Mouse (Mus musculus) left cerebral cortex, postnatal 4 days (tissue): Measurements from ENCODE around the gene Luc7l3. TPM values are rescaled to one million over a fixed set of nuclear protein-coding genes. Genes with fewer than 3 reads are reported as not detected.
A peak's percentile ranks its signal among the peaks of the same experiment; 100 is the strongest.

Experiments
- DNase-seq: peaks from one replicate; pipeline ENCODE4 v3.0.0-alpha.2; 2022
- intact Hi-C: fragments of 180-260 bp; cut with DNase I; formaldehyde crosslinking; loops from one replicate; pipeline ENCODE4 v1.15.1; 2025
- total RNA-seq, 2 experiments: library from RNA; stranded (reverse); gene quantifications; 2 replicates each; pipeline ENCODE4 v1.2.3; 2021

The Luc7l3 gene
- total RNA-seq, 2 experiments from 2014 or later, result 147 to 151 TPM

DNA sequence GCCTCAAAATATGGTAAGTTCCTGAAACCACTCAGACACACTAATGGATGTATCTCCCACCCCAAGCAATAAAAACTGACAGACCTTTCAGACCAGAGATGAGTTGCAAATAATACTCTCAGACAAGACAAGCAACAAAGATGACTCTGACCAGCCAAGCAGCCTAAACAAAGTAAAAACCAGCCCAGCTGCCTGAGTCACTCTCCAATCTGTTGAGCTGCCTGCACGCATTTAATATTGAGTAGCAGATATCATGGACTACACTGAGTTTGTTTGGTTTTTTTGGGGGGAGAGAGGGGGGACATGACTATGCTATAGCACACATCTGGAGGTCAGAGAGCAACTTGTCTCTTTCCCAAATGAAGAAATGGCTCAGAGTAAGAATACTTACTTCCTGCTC lies 6.5 kb downstream of the Luc7l3 start:
- intact Hi-C loops, result no loop called here
- DNase-seq, result no peak

DNA sequence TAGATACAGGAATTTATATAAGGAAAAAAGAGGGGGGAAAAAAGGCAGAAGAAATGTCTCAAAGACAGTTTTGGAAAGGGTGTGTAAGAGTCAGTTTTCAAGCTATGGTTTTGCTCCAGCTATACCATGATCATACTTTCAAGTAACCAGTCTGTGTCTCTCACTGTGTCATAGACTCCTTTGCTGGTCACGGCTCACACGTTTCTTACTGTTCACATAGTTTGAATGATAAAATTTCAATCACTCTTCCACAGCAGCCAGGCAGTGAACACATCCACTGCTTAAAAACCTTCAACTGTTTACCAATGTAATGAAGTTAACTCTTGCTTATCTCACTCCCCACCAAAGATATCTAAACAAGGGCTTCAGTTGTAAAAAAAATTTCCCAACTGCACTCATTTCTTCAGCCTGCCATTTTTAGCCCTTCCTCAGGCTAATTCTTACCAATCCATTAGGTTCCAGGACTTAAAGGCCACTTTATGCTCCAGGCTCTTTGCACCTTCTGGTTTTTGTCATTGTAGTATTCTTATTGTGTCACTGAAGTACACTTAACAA lies 7.6 kb downstream of the Luc7l3 start:
- no peak for DNase-seq
- intact Hi-C loops, result no loop called here

DNA sequence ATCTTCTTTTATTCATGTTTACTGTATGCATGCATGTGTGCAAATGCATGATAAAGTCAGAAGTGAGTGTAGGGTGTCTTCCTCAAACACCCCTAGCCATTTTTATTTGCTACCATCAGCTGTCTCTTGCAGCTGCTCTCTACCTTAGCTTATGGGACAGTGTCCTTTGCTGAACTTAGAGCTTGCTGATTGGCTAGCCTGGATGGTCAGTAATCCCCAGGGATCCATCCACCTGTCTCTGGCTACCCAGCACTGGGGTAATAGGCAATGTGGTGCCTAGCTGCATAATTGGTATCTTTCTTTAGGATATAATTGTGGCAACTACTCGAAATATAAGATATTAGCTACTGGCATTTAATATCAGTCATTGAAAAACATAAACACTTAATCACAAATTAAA lies 9.1 kb downstream of the Luc7l3 start:
- intact Hi-C loops, result no loop called here
- DNase-seq, result no peak

DNA sequence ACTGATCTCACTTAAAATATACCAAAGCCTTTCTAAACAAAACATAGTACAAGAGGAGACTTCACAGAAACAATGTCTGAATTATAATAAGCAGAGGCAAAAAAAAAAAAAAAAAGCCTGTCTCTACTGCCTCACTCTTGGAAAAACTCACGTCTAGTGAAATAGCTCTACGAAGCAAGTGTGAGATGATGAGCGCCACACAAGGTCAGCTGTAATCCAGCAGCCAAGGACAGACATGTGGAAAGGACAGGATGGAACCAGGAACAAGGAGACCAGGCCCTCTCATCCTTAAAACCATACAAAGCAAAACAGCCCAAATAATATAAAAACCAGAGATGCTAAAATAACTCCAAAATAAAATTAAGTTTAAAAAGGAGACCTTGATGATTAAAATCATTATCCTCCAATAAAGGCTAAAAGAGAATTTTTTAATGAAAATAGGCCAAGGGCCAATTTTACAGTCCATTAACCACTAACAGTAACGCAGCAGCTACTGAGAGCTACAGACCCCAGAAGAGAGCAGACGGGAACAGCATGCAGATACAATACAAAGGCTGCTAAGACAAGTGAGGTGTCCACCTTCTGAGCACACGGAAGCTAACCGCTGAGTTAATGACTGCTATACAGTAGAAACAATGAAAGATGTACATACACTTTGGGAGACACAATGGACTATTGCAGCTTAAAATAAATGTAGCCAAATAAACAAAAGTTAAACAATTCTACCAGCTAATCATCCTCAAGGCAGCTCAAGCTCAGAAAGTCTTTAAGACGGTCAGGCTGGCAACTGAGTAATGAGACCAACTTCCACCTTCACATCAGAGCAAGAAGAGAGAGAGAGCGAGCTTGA lies 26.6 kb downstream of the Luc7l3 start:
- DNase-seq, result no peak
- intact Hi-C loops, result no loop called here

DNA sequence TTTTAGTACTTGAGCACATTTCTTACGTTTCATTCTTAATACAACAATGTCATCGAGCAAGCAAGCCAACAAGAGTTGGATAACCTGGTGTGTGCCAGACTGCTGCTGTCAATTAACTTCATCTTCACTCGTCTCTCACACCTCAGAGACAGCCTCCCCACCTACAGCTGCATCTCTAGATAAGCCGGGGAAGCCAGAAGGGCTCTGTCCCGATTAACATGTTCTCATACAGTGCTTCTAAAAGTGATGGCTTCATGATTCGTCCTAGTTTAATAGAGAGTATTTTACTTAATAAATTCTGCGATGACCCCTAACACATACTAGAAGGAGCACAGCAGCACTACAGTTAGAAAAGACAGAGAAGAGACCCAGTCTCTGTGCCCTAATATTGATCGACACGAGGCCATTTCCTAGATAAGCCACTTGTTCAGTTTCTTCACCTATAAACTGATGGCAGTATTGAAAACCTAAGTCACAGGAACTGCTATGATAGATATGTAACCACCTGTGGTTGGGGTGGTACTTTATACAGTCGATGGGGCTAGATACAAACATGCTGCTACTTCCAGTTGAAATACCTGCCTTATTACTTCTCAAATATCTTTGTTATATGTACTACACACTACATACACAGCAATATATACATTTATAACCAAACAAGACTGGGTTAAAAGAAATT lies 31.6 kb downstream of the Luc7l3 start:
- intact Hi-C loops, result no loop called here
- DNase-seq, result no peak

DNA sequence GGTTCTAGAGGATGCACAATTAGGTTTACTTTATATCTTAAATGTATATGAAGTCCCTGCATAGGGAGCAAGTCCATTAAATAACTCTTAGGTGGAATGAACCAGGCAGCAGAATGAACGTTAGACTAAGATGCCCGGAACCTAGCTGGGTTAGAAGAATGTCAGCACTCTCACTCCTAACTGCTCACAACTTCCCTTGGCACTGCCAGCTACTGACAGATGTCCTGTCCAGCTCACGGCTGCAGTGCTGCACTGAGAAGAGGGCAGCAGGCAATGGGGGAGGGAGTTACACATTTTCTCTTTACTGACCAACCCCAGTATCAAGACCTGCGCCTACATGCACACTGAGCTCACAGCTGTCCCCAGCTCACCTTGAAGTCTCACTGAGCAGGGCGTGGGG lies 34.7 kb downstream of the Luc7l3 start:
- intact Hi-C loops, result no loop called here
- no peak for DNase-seq

DNA sequence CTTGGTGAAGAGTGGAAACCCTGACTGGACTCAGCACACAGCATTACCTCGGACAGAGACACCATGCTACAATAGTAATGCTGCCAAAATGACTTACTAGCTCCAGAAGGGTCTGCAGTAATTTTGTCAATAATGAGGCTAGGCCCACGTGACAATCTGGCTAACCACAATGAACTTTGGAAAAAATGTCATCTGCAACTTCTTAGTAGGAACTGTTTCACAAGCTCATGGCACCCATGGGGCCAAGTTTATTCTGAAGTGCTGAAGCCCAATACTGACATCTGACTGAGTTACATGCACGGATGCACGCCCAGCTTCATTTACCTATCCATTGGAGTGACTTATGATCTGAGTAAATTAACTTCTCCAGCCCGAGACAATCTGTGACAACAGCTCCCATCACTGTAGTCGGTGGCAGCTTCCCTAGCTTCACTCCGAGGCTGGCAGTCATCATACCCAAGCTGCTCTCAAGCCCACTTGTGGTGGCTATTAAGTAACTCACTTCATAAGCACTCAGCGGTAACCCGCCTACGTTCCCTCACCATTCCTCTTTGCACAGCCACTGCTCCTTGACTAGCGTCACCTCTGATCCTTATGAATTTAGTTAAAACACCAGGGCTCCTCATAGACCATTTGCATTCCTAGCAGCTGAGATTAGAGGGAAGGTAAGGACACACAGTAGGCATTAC lies 35.8 kb downstream of the Luc7l3 start:
- intact Hi-C loops, result no loop called here
- DNase-seq, result no peak

DNA sequence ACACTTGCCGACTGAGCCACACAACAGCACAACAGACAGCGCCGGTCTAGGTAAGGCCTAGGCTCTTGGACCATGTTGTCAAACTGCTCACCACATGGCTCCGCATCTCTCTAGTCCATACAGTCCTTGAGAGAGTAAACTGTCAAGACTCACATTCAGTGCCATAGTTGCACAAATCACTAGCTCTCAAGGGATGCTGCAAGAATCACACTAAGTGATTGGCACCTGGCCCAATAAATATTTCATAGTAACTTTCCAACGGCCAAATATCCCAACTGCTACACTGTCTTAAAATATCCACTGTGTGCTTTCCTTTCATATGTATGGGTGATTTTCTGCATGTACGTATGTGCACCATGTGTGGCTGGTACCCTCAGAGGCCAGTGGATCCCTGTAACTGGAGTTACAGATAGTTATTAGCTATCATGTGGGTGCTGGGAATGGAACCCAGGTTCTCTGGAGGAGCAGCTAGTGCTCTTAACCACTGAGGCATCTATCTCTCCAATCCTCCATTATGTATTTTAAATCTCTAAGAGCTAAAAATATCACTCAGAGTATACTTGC lies 38.2 kb downstream of the Luc7l3 start:
- no peak for DNase-seq
- intact Hi-C loops, result no loop called here

DNA sequence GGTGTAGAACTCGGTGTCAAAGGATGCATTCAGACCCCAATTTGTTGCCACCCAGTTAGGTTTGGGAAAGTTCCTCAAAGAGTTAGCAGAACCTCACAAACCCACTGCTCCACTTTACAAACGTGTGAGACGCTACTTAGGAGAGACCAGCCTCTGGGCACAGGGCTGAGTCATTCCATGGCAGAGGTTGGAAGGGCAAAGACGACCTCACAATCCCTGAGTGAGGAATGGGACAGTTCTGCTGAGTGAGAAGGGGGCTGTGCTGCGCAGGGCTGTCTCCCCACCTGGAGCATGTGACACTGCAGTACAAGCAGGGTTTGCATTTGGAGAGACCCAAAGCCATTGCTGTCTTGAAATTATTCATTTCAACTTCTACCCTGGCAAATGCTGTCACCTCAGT lies 39.5 kb downstream of the Luc7l3 start:
- DNase-seq, result no peak
- intact Hi-C loops, result no loop called here

DNA sequence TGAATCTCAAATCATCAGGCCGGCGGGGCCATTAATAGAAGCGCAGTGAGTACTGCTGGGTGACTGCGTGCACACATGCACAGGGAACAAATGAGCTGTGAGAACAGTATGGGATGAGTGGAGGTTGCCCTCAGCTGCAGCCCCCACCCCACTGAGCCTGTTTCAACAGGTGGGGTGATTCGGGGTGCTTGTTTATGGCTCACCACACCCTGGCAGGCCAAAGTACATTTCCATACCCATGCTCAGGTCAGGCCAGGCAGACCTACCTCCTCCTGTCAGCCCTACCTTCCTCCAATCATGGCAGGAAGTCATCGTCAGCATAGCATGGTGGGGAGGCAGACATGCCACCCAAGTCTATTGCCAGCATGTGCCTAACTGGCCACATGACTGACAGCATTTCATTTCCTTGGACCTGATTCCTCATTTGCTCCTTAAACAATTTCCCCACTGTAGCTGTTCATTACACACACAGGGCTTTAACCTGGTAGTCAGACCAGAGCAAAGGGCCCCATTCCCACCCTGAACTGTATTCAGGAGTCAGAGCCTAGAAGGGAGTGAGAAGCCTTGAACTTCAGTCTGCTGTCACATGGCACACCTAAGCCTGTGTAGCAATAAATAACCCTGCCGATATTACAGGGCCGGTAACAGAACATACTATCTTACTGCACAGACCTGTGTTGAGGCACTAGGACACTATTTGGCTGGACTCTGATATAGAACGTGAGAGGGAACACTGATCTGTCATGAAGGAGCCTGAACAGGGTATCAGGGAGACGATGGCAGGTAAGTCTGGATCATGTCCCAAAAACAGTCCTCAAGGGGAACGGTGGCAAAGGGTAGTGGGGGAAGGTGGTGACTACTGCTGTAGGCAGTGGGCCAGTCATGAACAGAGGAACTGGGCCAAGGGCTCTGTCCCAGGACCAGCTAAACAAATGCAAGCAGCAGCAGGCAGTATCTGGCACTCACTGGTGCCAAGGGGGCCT lies 40.3 kb downstream of the Luc7l3 start, which contains the start of gene Gm21885:
Gene Gm21885, plus strand, starts transcription at position 675 of the 983 bp plus-strand sequence.
- intact Hi-C loops, result no loop called here
- DNase-seq, result peak; percentile 59

DNA sequence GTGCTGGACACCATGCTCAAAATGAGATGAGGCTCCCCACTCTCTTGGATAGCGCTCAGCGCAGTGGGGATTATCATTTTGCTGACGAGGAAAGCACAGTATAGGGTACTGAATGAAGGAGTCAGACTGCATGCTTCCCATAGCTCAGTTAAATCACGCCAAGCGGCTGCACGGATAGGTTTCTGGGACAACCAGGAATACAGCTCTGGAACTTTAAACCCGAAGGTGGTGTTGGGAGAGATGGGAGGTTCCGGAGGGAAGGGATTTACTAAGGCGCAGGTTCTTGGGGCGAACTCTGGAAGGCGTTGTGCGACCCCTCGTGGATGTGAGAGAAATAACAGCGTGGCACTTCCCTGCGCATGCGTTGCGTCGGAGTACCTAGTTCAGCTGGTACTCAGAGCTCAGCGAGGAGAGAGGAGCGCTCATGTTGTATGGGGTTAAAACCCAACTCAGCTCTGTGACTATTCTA lies 44.9 kb downstream of the Luc7l3 start:
- peak; percentile 85 for DNase-seq
- intact Hi-C loops, result loop anchor here (2.0 to 5.0 kb wide), 2 partner anchors 40 to 148 kb away; no protein-coding TSS in a partner anchor

DNA sequence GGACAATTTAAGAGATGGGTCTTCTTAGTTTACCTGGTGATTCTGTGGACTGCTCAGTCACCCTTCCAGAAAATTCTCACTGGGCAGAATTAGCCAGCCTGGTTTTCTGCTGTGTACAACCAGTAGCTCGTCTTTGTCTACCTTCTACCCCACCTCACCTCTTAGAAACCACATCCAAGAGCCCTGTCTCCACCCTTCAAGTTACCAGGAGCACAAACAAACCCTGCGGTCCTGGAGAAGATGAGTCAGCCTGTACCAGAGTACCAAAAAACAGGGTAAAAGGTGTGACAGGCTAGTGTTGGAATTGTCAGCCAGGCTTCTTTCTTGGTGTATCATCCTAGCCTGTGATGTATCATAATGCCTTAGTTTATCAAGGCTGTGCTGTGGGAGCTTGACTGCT lies 46.1 kb downstream of the Luc7l3 start:
- intact Hi-C loops, result loop anchor here (2.0 to 5.0 kb wide), 2 partner anchors 38 to 147 kb away; no protein-coding TSS in a partner anchor
- DNase-seq, result no peak

DNA sequence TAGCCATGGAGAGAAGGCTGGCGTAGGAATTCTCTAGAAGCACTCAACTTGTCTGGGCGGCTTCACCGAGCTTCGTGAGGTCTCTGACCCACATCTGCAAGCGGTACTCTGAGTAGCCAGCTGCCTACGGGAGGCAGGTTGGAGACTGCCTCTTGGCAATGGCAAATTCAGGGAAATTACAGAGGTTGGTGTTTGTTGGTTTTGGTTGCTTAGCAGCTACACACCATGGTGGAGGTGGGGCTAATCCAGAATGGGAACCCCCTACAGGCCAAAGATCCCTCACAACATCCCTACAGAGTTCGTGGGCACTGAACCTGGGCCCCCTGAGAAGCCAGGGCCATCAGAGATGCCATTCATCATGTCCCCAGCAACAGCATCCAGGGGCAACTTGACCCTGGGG lies 46.6 kb downstream of the Luc7l3 start:
- intact Hi-C loops, result loop anchor here (5.0 kb wide), 1 partner anchor 38 kb away; no protein-coding TSS in a partner anchor
- no peak for DNase-seq

DNA sequence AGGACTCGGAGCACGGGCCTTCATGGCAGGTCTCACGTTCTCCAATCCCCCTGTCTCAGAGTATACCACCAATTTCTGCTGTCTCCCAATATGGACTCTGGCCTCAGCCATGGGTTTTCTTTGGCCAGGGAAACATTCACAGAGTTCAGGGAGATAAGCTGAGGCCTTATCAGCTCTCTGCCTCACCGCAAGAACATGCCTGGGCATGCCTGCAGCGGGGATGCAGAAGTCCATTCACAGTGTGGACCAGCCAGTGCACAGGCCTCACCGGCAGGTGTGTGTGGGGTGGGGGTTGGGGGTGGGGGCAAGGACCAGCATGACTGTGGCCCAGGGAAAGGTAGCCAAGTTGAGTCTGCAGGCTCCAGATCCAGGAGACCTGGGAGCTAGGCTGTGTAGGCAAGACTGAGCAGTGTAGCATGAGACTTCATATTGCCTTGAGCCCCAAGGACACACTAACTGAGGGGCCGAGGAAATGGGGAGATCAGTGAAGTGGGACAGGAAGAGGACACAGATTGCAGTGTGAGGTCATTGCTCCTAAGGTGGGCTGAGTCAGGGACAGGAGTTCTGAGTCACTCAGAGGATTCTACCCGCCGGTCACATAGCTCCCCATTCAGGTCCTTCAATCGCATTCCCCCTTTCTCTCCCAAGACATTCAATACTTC lies 47.5 kb downstream of the Luc7l3 start:
- no peak for DNase-seq
- intact Hi-C loops, result no loop called here

DNA sequence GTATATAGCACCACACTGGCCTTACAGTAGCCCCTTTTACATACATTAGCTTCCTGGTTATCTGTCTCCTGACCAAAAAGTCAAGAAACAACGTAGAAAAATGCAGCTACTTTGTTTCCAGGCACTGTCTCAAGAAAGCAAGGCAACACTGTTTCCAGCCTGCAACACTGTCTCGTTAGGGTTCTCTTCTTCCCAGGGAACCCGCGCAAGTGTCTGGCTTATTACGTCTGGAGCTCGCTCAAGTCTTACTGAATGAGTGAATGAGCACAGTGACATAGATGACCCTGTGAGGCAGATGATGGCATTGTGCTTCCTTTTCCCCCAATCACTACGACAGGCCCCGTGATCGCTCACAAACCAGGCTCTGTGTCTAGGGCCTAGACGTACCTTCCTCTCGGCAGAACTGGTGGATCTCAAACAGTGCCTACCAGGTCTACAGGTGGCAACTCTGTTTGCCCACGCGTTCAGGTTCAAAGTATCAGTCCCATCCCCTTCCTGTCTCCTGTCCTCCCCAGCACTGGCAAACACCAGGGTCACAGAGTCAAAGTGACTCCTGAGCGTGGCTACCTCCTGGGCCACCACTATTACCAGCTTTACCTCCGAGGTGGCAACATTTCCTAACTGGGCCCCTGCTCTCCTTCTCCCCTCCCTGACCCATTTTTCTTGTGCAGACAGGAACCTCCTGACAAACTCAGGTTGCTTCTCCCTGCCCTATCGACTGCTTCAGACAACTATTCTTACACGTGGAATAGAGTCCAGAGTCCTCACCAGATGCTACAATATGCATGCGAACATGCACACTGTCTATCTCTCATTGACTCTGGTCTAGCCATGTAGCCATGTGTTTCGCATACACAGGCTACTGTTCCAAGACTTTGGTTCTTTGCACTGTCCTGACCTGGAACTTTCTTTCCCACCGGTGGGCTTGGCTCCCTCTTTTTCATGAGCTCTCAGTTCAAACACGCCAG lies 48.5 kb downstream of the Luc7l3 start:
- intact Hi-C loops, result no loop called here
- DNase-seq, result no peak

DNA sequence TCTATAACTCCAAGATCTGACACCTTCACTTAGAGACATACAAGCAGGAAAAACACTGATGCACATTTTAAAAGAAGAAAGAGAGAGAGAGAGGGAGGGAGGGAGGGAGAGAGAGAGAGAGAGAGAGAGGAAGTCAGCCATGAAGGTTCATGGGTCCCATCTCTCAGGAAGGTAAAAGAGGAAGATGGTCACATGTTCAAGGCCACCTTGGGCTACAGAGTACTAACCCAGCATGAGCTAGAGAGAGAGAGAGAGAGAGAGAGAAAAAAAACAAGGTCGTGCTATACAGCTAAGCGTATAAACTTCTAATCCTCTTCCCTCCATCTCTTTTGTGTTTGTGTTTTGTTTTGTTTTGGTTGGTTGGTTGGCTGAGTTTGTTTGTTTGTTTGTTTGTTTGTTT lies 50.8 kb downstream of the Luc7l3 start:
- intact Hi-C loops, result no loop called here
- DNase-seq, result no peak

DNA sequence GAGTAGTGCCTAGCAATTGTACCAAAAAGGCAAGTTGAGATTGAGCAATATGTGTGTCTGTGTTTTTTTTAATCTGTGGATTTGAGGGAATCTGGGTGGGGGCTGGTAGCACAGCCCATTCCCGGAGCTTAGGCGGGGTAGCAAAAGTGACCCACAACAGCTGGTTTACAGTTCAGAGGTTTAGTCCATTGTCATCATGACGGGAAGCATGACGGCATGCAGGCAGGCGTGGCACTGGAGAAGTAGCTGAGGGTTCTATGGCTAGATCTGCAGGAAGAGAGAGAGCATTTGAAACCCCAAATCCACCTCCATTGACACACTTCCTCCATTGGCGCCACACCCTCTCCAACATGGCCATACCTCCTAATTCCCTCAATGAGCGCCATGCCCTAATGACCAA lies 51.9 kb downstream of the Luc7l3 start:
- intact Hi-C loops, result no loop called here
- no peak for DNase-seq

DNA sequence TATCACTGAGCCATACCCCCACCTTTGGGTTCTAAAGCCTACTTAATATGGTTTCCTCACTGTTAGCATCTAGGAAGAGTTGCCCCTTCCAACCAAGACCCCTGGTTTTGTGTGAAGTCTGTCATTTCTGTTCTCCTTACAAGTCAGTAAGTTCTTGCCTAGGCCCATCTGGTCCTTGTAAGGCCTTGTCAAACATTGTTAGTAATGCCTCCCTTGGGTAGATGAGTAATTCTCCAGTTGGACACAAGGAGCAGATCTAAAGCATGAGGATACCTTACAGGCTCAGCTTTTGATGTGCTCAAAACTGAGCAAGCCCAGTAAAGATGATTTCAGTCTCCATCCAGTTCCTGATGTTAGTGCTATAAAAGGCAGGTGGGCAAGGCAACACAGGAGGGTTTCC lies 53.0 kb downstream of the Luc7l3 start:
- intact Hi-C loops, result no loop called here
- no peak for DNase-seq
